Mouse (Mus musculus) kidney, embryonic 14.5 days (tissue): ENCODE measurements around the gene Tmem165. TPM values are rescaled to one million over a fixed set of nuclear protein-coding genes. Genes with fewer than 3 reads are reported as not detected.
A peak's percentile ranks its signal among the peaks of the same experiment; 100 is the strongest.

Source experiments
- ATAC-seq: fragments of 200-750 bp; cut with Nextera tagmentation; 2 replicates; pipeline ENCODE4 v1.8.0; 2017; ENCODE audit warnings: moderate number of reproducible peaks, mild to moderate bottlenecking, moderate TSS enrichment, moderate library complexity; ENCODE audit not compliant: low FRiP score, low TSS enrichment
- H3K27ac ChIP-seq: fragments of 300-500 bp; sonication (generic); 2 replicates; pipeline ENCODE4 v1.5.1; 2014; ENCODE audit warnings: low read depth, mild to moderate bottlenecking, low read length, moderate library complexity, mixed read lengths
- H3K27me3 ChIP-seq: fragments of 300-500 bp; sonication (generic); 2 replicates; pipeline ENCODE4 v1.6.1; 2014; ENCODE audit warnings: mild to moderate bottlenecking, low read length; ENCODE audit not compliant: control insufficient read depth, insufficient read depth
- H3K36me3 ChIP-seq: fragments of 300-500 bp; sonication (generic); 2 replicates; pipeline ENCODE4 v1.6.1; 2014; ENCODE audit warnings: low read length, mixed read lengths; ENCODE audit not compliant: control insufficient read depth, insufficient read depth
- H3K4me1 ChIP-seq: fragments of 300-500 bp; sonication (generic); 2 replicates; pipeline ENCODE4 v1.6.1; 2014; ENCODE audit warnings: low read length, mixed read lengths; ENCODE audit not compliant: control insufficient read depth, insufficient read depth
- H3K4me2 ChIP-seq: fragments of 300-500 bp; sonication (generic); replicated peaks from 2 replicates; pipeline ENCODE4 v1.6.1; 2014; ENCODE audit warnings: low read depth, mild to moderate bottlenecking, low read length
- H3K4me3 ChIP-seq: fragments of 300-500 bp; sonication (generic); 2 replicates; pipeline ENCODE4 v1.5.1; 2014; ENCODE audit warnings: mild to moderate bottlenecking, low read length
- H3K9ac ChIP-seq: fragments of 300-500 bp; sonication (generic); 2 replicates; pipeline ENCODE4 v1.6.1; 2014; ENCODE audit warnings: low read depth, mild to moderate bottlenecking, low read length, moderate library complexity
- H3K9me3 ChIP-seq: fragments of 300-500 bp; sonication (generic); 2 replicates; pipeline ENCODE4 v1.6.1; 2016; ENCODE audit warnings: low read length; ENCODE audit not compliant: control insufficient read depth
- WGBS: fragments of 180-500 bp; shearing (Covaris S2); extraction: QIAGEN DNeasy Blood & Tissue Kit; methylation state at CpG from one replicate; pipeline ENCODE4 v1.1.7; 2014; 5-methylcytosine and 5-hydroxymethylcytosine counted together
- polyA plus RNA-seq: library from polyadenylated mRNA; unstranded; fragments of >200 nt; fragmentation: Nextera tagmentation; extraction: Ambion mirVana; gene quantifications from 2 replicates; pipeline ENCODE4 v1.2.1, GENCODE M21; 2014

The Tmem165 gene
- polyA plus RNA-seq, 1 experiment from 2014 or later, result 139 TPM

DNA sequence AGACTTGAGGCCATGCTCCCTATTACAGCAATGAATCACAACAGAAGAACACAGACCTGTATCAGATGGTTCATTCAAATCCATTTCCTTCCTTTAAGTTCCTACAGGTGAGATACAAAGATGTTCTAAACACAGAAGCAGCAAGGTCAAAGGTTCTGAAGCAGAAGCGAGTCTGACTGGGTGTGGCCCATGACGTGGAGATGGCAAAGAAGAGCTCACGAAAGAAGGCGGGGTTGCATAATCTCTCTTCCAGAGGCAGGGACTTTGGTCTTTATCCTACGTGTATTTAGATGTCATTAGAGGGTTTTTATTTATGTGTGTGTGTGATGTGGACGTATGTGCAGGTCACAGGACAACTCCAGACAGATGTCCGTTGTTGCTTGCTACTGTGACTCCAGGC lies 6.0 kb upstream of the Tmem165 start:
- Histone ChIP-seq H3K4me3 (no peak overlapping the region), H3K9me3 (no peaks in the 10 kb centered on the region), H3K36me3 (no peaks in the 10 kb centered on the region), H3K4me2 (no peak overlapping the region), H3K4me1 (no peaks in the 10 kb centered on the region; the same call in 1 of the 2 replicates), H3K27ac (no peak overlapping the region), H3K9ac (no peak overlapping the region), H3K27me3 (no peaks in the 10 kb centered on the region)
- no peak for ATAC-seq
- 79% methylated on average over 7 of the region's 7 CpGs for WGBS

DNA sequence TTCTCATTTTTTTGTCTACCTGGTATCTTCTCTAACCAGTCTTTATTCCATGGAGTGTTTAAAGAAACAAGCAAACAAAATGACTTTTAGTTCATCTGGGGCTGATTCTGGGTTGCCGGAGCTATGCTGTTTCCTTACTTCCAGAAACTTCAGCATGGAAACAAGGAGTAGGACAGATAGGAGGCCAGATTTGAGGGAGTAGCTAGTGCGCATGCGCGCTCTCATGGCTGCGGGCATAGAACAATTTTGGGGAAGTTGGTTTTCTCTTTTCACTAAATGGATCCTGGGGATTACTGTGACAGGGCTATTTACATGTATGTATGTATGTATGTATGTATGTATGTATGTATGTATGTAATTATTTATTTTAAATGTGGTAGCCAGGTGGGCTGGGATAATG lies 4.5 kb upstream of the Tmem165 start:
- over 99% methylated on average over 5 of the region's 5 CpGs for WGBS

DNA sequence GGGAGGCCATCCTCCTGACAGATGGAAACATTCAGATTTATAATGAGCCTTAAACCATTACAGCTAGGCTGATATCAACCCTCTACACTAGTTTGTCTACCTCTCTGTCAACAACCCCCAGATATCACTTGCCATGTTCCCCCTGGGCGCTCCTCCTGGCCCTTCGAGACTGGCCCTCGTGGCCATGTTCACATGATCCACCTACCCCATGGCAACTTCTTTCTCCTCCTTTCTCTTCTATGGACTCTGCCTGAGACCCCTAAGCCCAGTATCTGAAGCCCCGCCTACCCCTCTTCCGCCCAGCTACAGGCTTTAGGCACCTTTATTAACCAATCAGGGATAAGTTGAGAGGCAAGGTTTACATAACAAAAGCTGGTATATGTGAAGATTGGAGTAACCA lies 3.9 kb upstream of the Tmem165 start:
- H3K4me1 ChIP-seq, result peaks cover 4% of the 10 kb centered on the region; the same call in 1 of the 2 replicates
- no peak overlapping the region for H3K27ac ChIP-seq
- no peak overlapping the region for H3K4me2 ChIP-seq
- H3K9ac ChIP-seq, result no peak overlapping the region
- H3K4me3 ChIP-seq, result no peak overlapping the region
- H3K27me3 ChIP-seq, result no peaks in the 10 kb centered on the region
- no peaks in the 10 kb centered on the region for H3K9me3 ChIP-seq
- WGBS, result 85% methylated on average over 5 of the region's 5 CpGs
- no peak for ATAC-seq
- no peaks in the 10 kb centered on the region for H3K36me3 ChIP-seq

More for the DNA sequence above, 4.5 kb upstream of the Tmem165 start:
- ATAC-seq, result no peak
- H3K4me2 ChIP-seq, result no peak overlapping the region
- no peak overlapping the region for H3K27ac ChIP-seq
- H3K27me3 ChIP-seq, result no peaks in the 10 kb centered on the region
- H3K9me3 ChIP-seq, result no peaks in the 10 kb centered on the region
- no peaks in the 10 kb centered on the region for H3K36me3 ChIP-seq
- H3K4me3 ChIP-seq, result no peak overlapping the region
- H3K9ac ChIP-seq, result no peak overlapping the region
- H3K4me1 ChIP-seq, result peaks cover 4% of the 10 kb centered on the region; the same call in 1 of the 2 replicates

DNA sequence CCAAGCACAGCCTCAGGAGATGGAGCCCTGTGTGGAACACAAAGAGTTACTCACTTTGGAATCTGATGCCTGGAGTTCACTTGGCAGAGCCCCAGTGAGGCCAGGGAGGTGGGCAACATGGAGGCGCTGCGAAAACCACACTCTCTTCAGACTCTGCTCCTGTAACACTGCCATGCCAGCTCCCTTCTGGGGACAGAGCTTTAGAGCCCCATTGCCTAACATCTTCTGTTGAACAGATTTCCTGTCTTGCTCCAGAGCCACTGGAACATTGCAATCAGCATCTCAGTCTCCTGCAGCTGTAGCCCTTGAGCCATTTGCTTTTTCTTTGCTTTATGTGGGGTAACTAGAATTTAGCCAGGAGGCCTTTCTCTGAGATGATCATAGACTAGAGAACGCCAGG lies 1.4 kb upstream of the Tmem165 start:
- ATAC-seq, result no peak
- Histone ChIP-seq H3K27me3 (no peaks in the 10 kb centered on the region), H3K9me3 (no peaks in the 10 kb centered on the region), H3K4me2 (no peak overlapping the region), H3K4me1 (peaks cover 20% of the 10 kb centered on the region), H3K27ac (no peak overlapping the region), H3K4me3 (no peak overlapping the region), H3K36me3 (peaks cover 5% of the 10 kb centered on the region; the same call in 1 of the 2 replicates), H3K9ac (no peak overlapping the region)
- 26% methylated on average over 3 of the region's 3 CpGs for WGBS

DNA sequence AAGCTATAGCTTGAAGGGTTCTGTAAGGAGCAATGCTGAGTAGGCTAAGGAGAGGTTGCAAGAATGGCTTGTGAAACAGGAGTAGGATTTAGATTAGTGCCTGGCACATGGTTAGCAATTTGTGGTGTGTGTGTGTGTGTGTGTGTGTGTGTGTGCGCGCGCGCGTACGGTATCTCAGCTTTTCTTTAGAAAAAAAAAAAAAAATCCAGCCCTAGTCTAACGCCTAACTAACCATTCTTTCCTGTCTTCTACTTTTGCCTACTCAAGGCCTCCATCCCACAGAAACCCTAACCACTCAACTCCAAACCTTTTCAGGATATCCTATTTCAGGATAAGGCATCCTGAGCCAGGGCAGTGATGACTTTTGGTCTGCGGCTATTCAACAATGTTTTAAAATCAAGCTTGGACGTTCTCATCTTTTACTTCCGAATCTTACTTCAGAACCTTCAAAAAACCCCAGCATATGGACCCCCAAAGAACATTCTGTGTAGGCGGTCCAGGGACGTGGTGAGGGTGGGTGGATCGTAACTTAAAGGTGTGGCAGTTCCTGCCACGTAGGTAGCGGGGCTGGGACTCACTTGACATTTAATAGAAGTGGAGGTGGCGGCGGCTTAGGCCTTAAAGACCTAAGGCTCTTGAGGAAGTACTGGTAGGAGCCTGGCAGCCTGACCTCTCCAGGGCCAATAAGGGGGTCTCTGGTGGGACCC lies 484 bp upstream of the Tmem165 start:
- Histone ChIP-seq H3K36me3 (peaks cover 5% of the 10 kb centered on the region; the same call in 1 of the 2 replicates), H3K4me1 (peaks cover 20% of the 10 kb centered on the region), H3K4me3 (peak overlapping the region; percentile 56), H3K9ac (peak overlapping the region; percentile 90; the same call in 1 of the 2 replicates), H3K27me3 (no peaks in the 10 kb centered on the region), H3K27ac (peak overlapping the region; percentile 90; the same call in 1 of the 2 replicates), H3K4me2 (peak overlapping the region; percentile 69), H3K9me3 (no peaks in the 10 kb centered on the region)
- ATAC-seq, result no peak
- WGBS, result 38% methylated on average over 17 of the region's 17 CpGs

DNA sequence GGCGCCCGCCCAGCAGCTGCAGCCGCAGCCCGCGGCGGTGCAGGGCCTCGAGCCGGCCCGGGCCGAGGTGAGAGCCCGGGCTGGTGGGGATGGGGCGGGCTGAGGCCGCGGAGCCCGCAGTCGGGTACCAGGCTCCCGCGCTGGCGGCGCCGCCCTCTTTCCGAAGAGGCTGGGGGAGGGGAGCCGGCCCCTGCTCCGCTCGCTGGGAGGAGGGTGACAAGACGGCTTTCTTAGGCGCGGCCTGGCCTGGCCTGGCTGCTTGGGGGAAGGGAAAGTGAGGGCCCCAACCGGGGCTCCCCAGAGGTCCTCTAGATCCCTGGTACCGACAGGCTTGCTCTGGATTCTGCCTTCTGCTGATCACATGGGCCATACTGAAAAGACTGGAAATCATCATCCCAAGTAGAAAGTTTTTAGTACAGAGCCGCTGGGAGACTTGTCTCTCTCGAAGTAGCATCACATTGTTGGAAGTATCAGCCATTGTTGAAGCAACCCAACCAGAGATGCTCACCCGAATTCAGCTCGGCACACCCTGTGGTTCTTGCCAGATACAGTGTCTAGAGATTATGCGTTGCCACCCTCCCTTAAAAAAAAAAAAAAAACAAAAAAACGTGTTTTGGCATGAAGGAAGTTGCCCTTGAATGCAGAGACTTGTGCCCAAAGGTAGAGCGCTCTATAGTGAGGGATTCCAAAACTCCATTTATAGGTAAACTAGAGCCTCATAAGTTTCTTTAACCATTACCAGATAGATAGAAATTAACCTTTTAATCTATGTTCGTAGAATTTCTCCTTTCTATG lies 803 bp downstream of the Tmem165 start:
- Histone ChIP-seq H3K4me1 (peaks cover 20% of the 10 kb centered on the region), H3K27me3 (no peaks in the 10 kb centered on the region), H3K27ac (peak overlapping the region; percentile 90), H3K36me3 (peaks cover 5% of the 10 kb centered on the region; the same call in 1 of the 2 replicates), H3K9ac (peak overlapping the region; percentile 90), H3K4me2 (peak overlapping the region; percentile 69), H3K9me3 (no peaks in the 10 kb centered on the region), H3K4me3 (peak overlapping the region; percentile 56)
- peak; percentile 90 for ATAC-seq
- WGBS, result 4% methylated on average over 38 of the region's 38 CpGs

DNA sequence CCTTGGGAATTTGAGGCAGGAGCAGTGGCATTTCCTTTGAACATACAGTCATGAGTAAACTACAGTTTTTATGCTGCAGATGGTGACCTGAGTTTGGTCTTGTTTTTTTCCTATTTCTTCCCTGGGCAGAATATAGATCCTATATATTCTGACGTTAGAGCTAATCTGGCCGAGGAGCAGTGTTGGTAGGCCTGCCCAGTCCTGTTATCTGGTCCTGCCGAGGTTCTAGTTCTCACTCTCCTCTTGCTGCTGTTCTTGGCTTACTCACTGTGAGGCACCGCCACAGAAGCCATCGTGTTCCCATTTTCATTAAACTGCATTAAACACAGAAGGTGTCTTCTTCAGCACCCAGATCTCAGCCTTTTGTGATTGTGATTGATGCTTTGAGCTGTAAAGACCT lies 4.2 kb downstream of the Tmem165 start:
- H3K9ac ChIP-seq, result no peak overlapping the region
- 87% methylated on average over 5 of the region's 5 CpGs for WGBS
- H3K27ac ChIP-seq, result no peak overlapping the region
- H3K9me3 ChIP-seq, result no peaks in the 10 kb centered on the region
- peaks cover 11% of the 10 kb centered on the region; the same call in 1 of the 2 replicates for H3K36me3 ChIP-seq
- H3K27me3 ChIP-seq, result no peaks in the 10 kb centered on the region
- no peak overlapping the region for H3K4me3 ChIP-seq
- ATAC-seq, result no peak
- H3K4me1 ChIP-seq, result peaks cover 18% of the 10 kb centered on the region
- H3K4me2 ChIP-seq, result no peak overlapping the region

DNA sequence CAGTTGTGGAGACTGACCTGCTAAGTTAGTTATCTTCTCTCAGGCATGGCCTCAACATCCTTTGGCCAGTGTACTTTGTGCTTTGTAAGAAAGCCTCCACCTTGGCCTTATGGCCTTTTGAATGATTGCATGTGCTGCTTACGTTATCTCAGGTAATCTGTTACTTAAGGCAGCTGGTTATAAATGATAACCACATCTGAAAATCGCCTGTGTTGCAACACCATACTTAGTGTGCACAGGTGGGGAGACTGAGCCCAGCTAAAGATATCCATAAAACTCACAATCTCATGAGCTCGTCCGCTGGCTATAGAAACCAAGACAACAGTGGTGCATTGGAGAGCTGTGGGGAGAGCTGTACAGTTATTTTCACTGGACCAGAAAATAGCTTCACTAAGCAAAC lies 6.9 kb downstream of the Tmem165 start:
- H3K36me3 ChIP-seq, result peaks cover 15% of the 10 kb centered on the region; the same call in 1 of the 2 replicates
- no peak overlapping the region for H3K27ac ChIP-seq
- peaks cover 8% of the 10 kb centered on the region for H3K4me1 ChIP-seq
- no peaks in the 10 kb centered on the region for H3K27me3 ChIP-seq
- H3K4me3 ChIP-seq, result no peak overlapping the region
- 87% methylated on average over 4 of the region's 4 CpGs for WGBS
- no peak for ATAC-seq
- no peak overlapping the region for H3K4me2 ChIP-seq
- H3K9me3 ChIP-seq, result no peaks in the 10 kb centered on the region
- H3K9ac ChIP-seq, result no peak overlapping the region

DNA sequence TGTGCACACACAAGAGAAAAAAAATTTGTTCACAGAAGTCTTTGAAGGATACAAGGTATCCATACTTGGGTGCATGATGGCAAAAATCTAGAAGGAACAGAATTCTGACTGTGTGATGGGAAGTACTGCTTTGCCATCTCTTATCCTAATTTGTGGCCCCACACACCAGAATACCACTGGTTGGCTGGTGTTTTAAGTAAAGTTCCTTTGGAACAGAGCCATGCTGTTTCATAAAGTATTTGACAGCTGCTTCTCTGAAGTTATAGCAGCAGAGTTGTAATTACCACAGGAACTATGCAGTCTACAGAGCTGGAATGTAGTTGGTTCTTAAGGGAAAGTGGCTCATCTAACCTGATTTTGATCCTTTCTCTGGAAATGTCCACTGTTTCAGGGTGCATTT lies 9.4 kb downstream of the Tmem165 start:
- H3K9me3 ChIP-seq, result no peaks in the 10 kb centered on the region
- H3K36me3 ChIP-seq, result peaks cover 15% of the 10 kb centered on the region; the same call in 1 of the 2 replicates
- H3K27me3 ChIP-seq, result no peaks in the 10 kb centered on the region
- no peaks in the 10 kb centered on the region; the same call in 1 of the 2 replicates for H3K4me1 ChIP-seq
- H3K9ac ChIP-seq, result no peak overlapping the region
- no peak overlapping the region for H3K4me2 ChIP-seq
- no peak for ATAC-seq
- no peak overlapping the region for H3K27ac ChIP-seq
- no peak overlapping the region for H3K4me3 ChIP-seq
